Mouse (Mus musculus) heart, embryonic 14.5 days (tissue): ENCODE data around the gene Ntf3. TPM values are rescaled to one million over a fixed set of nuclear protein-coding genes. Genes with fewer than 3 reads are reported as not detected.

Experiments
- ATAC-seq: fragments of 200-750 bp; cut with Nextera tagmentation; 2 replicates; pipeline ENCODE4 v1.8.0; 2017; ENCODE audit warnings: low read depth, moderate TSS enrichment; ENCODE audit not compliant: insufficient number of reproducible peaks, insufficient read depth, low FRiP score
- H3K27ac ChIP-seq, 2 experiments: fragments of 200-500 bp in 1 of 2; fragments of 300-500 bp in 1 of 2; sonication (generic) in 1 of 2; replicated peaks in 1 of 2; 2 replicates each; pipeline ENCODE4 v1.5.1; 2012 to 2014; ENCODE audit warnings: low read depth in 2 of 2, low read length in 2 of 2, control low read depth in 1 of 2, mild to moderate bottlenecking in 1 of 2, mixed read lengths in 1 of 2; ENCODE audit not compliant: control insufficient read depth in 1 of 2, insufficient read depth in 1 of 2
- H3K27me3 ChIP-seq: fragments of 300-500 bp; sonication (generic); 2 replicates; pipeline ENCODE4 v1.6.1; 2014; ENCODE audit warnings: mild to moderate bottlenecking, low read length, control low read depth; ENCODE audit not compliant: control insufficient read depth, insufficient read depth
- H3K36me3 ChIP-seq: fragments of 300-500 bp; sonication (generic); 2 replicates; pipeline ENCODE4 v1.6.1; 2014; ENCODE audit warnings: mild to moderate bottlenecking, control low read depth, low read length, mixed read lengths; ENCODE audit not compliant: control insufficient read depth, insufficient read depth
- H3K4me1 ChIP-seq, 2 experiments: fragments of 200-500 bp in 1 of 2; fragments of 300-500 bp in 1 of 2; sonication (generic) in 1 of 2; 2 replicates each; pipeline ENCODE4 v1.6.1; 2012 to 2014; ENCODE audit warnings: low read length in 2 of 2, control low read depth in 1 of 2, mixed read lengths in 1 of 2; ENCODE audit not compliant: control insufficient read depth in 2 of 2, insufficient read depth in 2 of 2
- H3K4me2 ChIP-seq: fragments of 300-500 bp; sonication (generic); 2 replicates; pipeline ENCODE4 v1.6.1; 2014; ENCODE audit warnings: mild to moderate bottlenecking, low read length
- H3K4me3 ChIP-seq, 2 experiments: fragments of 200-500 bp in 1 of 2; fragments of 300-500 bp in 1 of 2; sonication (generic) in 1 of 2; 2 replicates each; pipeline ENCODE4 v1.5.1; 2012 to 2014; ENCODE audit warnings: low read length in 2 of 2, mild to moderate bottlenecking in 2 of 2, control low read depth in 1 of 2, low read depth in 1 of 2, moderate library complexity in 1 of 2; ENCODE audit not compliant: control insufficient read depth in 1 of 2, insufficient read depth in 1 of 2
- H3K9ac ChIP-seq: fragments of 300-500 bp; sonication (generic); 2 replicates; pipeline ENCODE4 v1.6.1; 2014; ENCODE audit warnings: mild to moderate bottlenecking, low read length
- H3K9me3 ChIP-seq: fragments of 300-500 bp; sonication (generic); 2 replicates; pipeline ENCODE4 v1.6.1; 2016; ENCODE audit warnings: low read length, control low read depth; ENCODE audit not compliant: control insufficient read depth
- WGBS: fragments of 180-500 bp; shearing (Covaris S2); extraction: QIAGEN DNeasy Blood & Tissue Kit; methylation state at CpG from one replicate; pipeline ENCODE4 v1.1.7; 2014; 5-methylcytosine and 5-hydroxymethylcytosine counted together
- polyA plus RNA-seq: library from polyadenylated mRNA; unstranded; fragments of >200 nt; fragmentation: Nextera tagmentation; extraction: Ambion mirVana; gene quantifications from 2 replicates; pipeline ENCODE4 v1.2.1, GENCODE M21; 2014

Gene Ntf3
- polyA plus RNA-seq, 1 experiment from 2014 or later: 8.5 TPM

DNA sequence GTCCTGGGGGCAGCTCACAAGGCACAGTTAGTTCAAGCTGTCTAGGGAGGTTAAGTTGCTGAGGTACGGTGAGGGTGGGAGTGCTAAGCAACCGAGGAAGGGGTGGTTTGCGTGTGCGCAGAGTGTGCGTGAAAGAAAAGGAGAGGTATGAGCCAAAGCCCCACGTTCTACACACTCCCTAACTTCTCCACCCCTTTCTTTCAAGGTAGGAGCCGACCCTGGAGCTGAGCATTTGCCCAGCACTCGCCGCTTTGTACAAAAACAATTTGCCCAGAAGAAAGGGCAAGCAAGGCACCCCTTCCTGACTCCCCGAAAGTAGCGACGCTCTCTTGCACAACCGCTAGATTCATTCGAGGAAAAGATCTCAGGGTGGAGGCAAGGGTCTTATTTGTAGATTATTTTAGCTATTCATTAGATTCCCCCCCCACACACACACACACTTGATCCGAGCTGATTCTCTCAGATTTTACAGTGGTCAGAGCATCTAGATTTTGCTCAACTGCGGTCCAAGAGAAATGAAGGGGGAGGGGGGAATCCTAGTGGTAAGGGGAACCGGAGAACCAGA, 1.0 kb downstream of the Ntf3 start:
- ATAC-seq: no peak
- peak overlapping the region; percentile 15 to 56 for H3K4me3 ChIP-seq
- H3K9me3 ChIP-seq: no peaks in the 10 kb centered on the region
- H3K4me2 ChIP-seq: peak overlapping the region; percentile 81
- peak overlapping the region; percentile 62; the same call in 1 of the 2 replicates for H3K9ac ChIP-seq
- peaks cover 22 to 38% of the 10 kb centered on the region in 2 experiments; a peak in 3 of 4 replicates for H3K4me1 ChIP-seq
- no peak overlapping the region for H3K27ac ChIP-seq
- WGBS: 26% methylated on average over 17 of the region's 17 CpGs
- H3K27me3 ChIP-seq: peaks cover 6% of the 10 kb centered on the region; the same call in 1 of the 2 replicates
- H3K36me3 ChIP-seq: no peaks in the 10 kb centered on the region

DNA sequence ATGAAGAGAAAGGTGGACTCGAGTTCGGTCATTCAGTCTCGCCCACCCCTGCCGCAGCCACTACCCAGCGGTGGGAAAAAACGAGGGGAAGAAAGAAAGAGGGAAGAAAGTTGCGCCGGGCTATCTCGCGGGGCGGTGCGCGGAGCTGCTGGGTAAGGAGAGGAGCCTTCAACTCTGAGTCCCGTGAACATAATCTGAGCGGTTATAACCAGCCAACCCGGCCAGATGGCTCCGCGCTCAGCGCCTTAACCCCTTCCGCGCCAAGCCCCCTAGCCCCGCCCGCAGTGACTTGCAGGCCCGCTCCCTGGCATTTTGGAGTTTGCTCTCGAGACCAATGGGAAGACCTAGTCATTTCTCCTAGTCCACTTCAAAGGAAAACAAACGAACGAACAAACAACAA, 1.9 kb downstream of the Ntf3 start:
- Histone ChIP-seq H3K27me3 (peaks cover 6% of the 10 kb centered on the region; the same call in 1 of the 2 replicates), H3K4me1 (peaks cover 24 to 44% of the 10 kb centered on the region in 2 experiments; a peak in 3 of 4 replicates), H3K36me3 (no peaks in the 10 kb centered on the region), H3K4me3 (peak overlapping the region; percentile 56 to 58), H3K9me3 (no peaks in the 10 kb centered on the region), H3K4me2 (peak overlapping the region; percentile 81), H3K27ac (peak overlapping the region in 1 of 2 experiments; percentile 45; a peak in 1 of 4 replicates), H3K9ac (peak overlapping the region; percentile 68)
- under 1% methylated on average over 27 of the region's 27 CpGs for WGBS
- ATAC-seq: no peak

DNA sequence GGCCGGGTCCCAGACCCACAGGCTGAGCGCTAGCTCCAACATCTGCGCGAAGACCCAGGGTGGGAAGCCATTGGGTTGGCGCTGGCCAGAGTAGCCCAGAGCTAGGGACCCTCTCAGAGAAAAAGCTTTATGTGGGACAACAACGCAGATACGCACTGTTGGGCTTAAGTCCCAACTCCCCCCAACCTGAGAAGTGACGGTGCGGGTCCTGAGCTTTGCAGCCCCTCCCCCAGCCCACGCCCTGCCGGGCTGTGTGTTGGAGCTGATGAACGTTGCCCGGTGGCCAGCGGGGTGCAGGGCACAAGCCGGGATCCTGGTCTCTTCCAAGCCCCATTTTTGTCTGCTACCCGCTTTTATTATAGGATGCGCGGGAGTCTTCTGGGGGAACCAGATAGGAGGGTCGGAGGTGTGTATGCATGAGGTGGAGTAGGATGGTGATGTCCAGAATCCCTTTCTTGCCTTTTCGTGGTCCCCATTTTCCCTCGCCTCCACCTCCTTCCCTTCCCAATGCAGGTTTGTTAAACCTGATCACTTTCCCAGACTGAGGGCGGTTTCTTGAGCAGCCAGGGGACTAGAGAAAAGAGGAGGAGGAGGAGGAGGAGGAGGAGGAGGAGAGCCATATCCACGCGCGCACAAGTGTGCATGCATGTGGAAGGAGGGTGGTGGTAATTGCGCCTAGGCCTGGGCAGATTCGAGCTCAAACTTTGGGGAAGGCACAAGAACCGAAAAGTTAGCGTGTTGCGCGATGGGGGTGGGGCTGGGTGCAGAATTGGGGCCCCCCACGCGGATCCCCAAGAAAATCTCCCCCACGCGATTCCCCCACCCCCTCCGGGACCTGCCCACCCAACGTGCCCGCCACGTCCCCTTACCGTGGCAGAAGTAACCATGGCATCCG, 2.6 kb downstream of the Ntf3 start:
- H3K9ac ChIP-seq: peak overlapping the region; percentile 68
- H3K36me3 ChIP-seq: no peaks in the 10 kb centered on the region
- H3K4me1 ChIP-seq: peaks cover 27 to 51% of the 10 kb centered on the region in 2 experiments
- H3K4me3 ChIP-seq: peak overlapping the region; percentile 56 to 58
- peak overlapping the region; percentile 81 for H3K4me2 ChIP-seq
- under 1% methylated on average over 41 of the region's 41 CpGs for WGBS
- ATAC-seq: no peak
- peak overlapping the region in 1 of 2 experiments; percentile 62; a peak in 1 of 4 replicates for H3K27ac ChIP-seq
- no peaks in the 10 kb centered on the region for H3K9me3 ChIP-seq
- H3K27me3 ChIP-seq: peaks cover 6% of the 10 kb centered on the region; the same call in 1 of the 2 replicates

DNA sequence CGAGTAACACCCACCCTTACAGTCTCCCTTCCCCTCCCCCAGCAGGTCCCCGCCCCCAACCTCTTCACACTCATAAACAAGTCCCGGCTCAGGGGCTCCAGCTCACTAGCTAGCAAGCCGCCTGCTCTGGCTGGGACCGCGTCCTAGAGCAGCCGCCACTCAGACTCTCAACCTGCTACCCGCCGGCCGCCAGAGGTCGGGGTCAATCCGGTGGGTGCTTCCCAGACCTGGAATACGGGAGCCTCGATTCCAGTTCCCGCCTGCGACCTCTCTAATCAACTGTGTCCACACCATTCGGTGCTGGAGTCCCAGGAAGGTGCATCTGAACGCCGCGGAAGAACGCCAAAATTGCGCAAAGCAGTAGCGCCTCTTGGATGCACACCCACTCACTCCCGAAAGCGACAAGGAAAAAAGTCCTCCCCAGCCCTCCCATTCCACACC, 3.5 kb downstream of the Ntf3 start:
- Histone ChIP-seq H3K4me2 (peak overlapping the region; percentile 81), H3K4me1 (peaks cover 27 to 53% of the 10 kb centered on the region in 2 experiments), H3K27me3 (peaks cover 6% of the 10 kb centered on the region; the same call in 1 of the 2 replicates), H3K9ac (peak overlapping the region; percentile 68), H3K36me3 (no peaks in the 10 kb centered on the region), H3K9me3 (peaks cover 4% of the 10 kb centered on the region; the same call in 1 of the 2 replicates), H3K27ac (peak overlapping the region; percentile 31 to 62), H3K4me3 (peak overlapping the region; percentile 56 to 58)
- WGBS: under 1% methylated on average over 25 of the region's 25 CpGs
- ATAC-seq: peak; percentile 51; the same call in 1 of the 2 replicates

DNA sequence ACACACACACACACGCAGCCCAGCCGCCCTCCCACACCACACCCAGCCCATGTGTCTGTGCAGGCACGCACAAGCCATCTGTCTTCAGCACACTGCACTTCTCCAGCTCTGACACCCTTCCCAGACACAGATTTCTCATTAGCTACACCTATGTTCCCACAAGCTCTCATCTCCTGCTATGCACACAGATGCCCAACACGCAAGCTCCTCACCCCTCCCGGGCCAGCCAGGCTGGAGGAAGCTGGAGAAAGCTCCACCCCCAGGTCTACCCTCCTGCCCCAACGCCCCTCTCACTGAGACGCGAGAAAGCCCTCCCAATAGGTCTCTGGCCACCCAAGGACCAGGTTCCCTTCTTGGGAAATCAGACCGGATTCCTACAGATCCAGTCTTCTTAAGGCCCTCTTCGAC, 4.4 kb downstream of the Ntf3 start:
- Histone ChIP-seq H3K27me3 (peaks cover 6% of the 10 kb centered on the region; the same call in 1 of the 2 replicates), H3K4me3 (peak overlapping the region; percentile 56 to 58), H3K9ac (peak overlapping the region; percentile 68), H3K36me3 (no peaks in the 10 kb centered on the region), H3K4me2 (peak overlapping the region; percentile 81), H3K27ac (peak overlapping the region; percentile 53 to 62), H3K9me3 (peaks cover 5% of the 10 kb centered on the region; the same call in 1 of the 2 replicates), H3K4me1 (peaks cover 27 to 53% of the 10 kb centered on the region in 2 experiments)
- ATAC-seq: no peak
- WGBS: 4% methylated on average over 10 of the region's 10 CpGs

DNA sequence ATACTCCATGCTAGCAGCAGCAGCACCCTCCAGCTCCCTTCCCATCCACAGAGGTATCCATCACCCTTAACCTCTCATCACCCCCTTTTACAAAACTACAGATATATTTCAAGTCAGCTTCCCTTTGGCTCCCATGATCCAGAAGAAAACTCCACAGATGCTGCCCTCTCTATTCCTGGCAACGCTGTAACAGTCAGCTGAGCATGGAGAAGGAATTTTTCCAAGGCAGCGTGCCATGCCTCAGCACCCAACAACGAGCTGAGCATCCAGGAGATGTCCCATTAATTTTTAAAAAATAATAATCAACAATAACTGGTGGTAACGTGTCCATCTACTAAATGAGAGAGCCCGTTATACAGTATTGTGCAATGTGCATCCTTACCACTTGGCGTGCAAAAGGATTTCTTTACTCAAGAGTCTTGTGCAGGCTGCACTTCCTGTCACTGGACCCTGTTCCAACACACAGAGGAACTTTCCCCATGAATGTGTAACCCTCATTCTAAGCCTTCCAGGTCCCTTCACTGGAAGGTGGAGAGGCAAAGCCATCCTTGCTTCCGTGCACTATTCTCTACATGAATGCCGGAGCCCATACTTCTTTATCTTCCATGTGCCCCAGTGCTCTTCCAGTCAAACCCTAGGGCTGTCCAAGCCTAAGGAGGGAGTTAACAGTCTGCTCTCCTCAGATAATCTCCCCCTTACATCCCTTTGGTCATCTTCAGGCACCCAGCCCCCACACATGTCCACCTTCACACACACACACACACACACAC, 5.0 kb downstream of the Ntf3 start:
- Histone ChIP-seq H3K4me1 (peaks cover 22 to 48% of the 10 kb centered on the region in 2 experiments), H3K9ac (peak overlapping the region; percentile 68), H3K36me3 (no peaks in the 10 kb centered on the region), H3K4me3 (peak overlapping the region; percentile 56 to 58), H3K9me3 (peaks cover 5% of the 10 kb centered on the region; the same call in 1 of the 2 replicates), H3K27ac (0 out of 4 replicates have a peak overlapping the region, but pooled peaks of 1 of the 2 experiments have one; percentile 62), H3K4me2 (peak overlapping the region; percentile 81), H3K27me3 (peaks cover 6% of the 10 kb centered on the region; the same call in 1 of the 2 replicates)
- WGBS: 53% methylated on average over 8 of the region's 8 CpGs
- ATAC-seq: no peak

DNA sequence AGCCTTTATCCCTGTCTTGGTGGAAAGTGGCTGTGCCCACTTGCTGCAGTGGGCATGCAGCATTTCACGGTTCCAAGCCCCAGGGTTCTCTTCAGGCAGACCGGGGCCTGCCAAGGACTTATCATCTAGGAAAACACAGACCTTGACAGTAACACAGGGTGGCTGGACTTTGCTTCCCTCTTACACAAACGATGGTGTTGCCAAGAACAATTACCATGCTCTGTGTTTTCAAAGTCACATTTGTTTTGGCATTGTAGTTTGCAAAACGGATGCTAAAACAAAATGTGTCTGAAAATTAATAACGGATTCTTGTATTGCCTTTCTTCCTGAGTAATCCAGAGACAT, 6.7 kb downstream of the Ntf3 start:
- H3K4me3 ChIP-seq: no peak overlapping the region
- no peak overlapping the region for H3K4me2 ChIP-seq
- peaks cover 15 to 32% of the 10 kb centered on the region in 2 experiments for H3K4me1 ChIP-seq
- no peaks in the 10 kb centered on the region for H3K36me3 ChIP-seq
- 42% methylated on average over 5 of the region's 5 CpGs for WGBS
- H3K27ac ChIP-seq: peak overlapping the region in 1 of 2 experiments; percentile 31; a peak in 2 of 4 replicates
- ATAC-seq: 0 out of 2 replicates have a peak, but pooled peaks have one; percentile 12
- peaks cover 5% of the 10 kb centered on the region; the same call in 1 of the 2 replicates for H3K9me3 ChIP-seq
- no peak overlapping the region for H3K9ac ChIP-seq
- peaks cover 6% of the 10 kb centered on the region; the same call in 1 of the 2 replicates for H3K27me3 ChIP-seq
